Mouse (Mus musculus) ES-CJ7 (cell line): Measurements from ENCODE around the gene Tmem115.

Experiments used
- DNase-seq: peaks from one replicate; pipeline ENCODE4 v3.0.0; 2011; ENCODE audit warnings: low read depth, low spot score

Gene Tmem115

DNA sequence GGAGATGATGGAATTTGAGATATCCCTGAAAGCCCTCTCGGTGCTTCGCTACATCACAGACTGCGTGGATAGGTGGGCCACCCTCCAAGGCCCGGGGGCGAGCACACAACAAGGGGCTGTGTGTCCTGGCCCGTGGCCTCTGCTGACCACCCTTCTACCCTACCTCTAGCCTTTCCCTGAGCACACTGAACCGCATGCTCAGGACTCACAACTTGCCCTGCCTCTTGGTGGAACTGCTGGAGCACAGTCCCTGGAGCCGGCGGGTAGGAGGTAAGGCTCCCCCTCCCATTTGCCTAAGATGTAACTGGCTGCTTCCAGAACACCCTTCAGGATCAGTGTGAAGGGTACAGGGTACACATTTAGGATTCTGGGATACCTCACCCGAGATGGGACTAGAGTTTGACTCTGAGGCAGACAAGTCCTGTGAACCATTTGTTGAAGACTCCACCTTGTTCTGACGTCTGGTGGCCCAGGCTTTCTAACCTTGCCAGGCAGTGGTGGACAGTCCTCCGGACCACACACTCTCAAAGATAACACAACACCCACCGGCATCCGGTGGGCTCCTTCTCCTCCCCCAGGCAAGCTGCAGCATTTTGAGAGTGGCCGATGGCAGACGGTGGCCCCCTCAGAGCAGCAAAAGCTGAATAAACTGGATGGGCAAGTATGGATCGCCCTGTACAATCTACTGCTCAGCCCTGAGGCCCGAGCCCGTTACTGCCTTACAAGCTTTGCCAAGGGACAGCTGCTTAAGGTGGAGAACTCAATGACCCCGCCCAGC, 15.7 kb downstream of the Tmem115 start:
- DNase-seq: no peak

DNA sequence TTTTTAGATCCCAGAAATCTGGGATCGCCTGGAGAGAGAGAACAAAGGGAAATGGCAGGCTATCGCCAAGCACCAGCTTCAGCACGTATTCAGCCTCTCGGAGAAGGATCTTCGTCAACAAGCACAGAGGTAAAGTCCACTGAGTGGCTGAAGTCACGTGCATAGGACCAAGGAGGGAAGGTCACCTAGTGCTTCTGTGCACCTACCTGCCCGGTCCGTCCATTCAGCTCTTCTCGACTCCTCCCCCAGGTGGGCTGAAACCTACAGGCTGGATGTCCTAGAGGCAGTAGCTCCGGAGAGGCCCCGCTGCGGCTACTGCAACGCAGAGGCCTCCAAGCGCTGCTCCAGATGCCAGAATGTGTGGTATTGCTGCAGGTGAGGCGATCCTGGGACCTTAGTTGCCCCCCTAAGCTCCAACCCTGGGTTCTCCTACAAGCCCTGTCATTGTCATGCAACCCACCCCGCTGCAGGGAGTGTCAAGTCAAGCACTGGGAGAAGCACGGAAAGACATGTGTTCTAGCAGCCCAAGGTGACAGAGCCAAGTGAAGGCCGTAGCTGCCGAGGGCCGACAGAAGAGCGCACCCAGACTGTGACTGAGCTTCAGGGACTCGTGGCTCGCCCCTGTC, 16.9 kb downstream of the Tmem115 start:
- peak; percentile 64 for DNase-seq

DNA sequence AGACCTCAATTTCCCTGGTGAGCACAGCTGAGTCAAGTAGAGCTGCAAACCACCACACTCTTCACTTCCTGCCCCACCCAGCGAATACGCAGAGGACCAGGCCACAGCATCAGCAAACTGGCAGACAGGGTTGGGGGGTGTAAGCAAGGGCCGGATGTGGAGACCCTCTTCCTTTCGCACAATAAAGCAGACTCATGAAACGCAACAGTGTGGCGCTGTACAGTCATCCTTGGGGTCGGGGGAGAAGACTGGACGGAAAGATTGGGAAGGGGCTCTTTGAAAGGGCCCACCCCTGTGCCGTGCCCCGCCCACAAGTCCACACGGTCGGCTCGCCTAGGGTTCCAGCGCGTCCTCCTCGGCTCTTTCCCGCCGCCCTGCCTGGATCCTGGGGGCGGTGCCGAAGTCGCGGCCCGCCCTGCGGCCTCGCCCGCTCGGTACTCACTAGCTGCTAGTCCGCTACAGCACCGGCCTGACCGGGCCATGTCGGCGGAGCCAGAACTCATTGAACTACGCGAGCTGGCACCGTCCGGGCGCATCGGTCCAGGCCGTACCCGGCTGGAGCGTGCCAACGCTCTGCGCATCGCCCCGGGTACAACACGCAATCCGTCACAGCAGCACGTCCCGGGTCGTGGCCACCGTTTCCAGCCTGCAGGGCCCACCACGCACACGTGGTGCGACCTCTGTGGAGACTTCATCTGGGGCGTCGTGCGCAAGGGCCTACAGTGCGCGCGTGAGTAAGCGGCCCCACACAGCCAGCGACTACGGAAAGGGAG, 17.6 kb downstream of the Tmem115 start, which contains the start of gene Rassf1:
Gene Rassf1, plus strand, starts transcription at position 439 of the 773 bp plus-strand sequence.
- DNase-seq: no peak

DNA sequence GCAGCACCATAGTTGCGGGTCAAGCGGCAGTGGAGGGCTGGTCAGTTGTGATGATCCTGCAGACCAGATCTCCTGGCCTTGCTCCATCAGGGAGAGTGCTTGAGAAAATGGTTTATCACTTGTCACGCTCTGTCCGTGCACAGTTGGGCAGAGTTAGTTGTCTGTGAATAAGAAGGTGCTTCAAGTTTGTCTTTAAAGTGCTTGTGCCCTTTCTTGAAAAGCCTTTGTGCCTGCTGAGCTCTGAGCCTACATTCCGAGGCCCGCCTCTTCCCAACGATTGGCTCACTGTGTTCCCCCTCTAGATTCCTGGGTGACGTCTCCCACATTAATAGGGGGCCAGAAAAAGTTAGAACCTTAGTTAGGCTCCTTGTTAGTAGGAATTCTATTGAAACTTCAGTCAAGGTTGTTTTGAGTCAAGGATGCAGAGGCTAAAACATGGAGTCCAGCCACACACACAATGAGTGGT, 18.2 kb downstream of the Tmem115 start:
- DNase-seq: no peak

DNA sequence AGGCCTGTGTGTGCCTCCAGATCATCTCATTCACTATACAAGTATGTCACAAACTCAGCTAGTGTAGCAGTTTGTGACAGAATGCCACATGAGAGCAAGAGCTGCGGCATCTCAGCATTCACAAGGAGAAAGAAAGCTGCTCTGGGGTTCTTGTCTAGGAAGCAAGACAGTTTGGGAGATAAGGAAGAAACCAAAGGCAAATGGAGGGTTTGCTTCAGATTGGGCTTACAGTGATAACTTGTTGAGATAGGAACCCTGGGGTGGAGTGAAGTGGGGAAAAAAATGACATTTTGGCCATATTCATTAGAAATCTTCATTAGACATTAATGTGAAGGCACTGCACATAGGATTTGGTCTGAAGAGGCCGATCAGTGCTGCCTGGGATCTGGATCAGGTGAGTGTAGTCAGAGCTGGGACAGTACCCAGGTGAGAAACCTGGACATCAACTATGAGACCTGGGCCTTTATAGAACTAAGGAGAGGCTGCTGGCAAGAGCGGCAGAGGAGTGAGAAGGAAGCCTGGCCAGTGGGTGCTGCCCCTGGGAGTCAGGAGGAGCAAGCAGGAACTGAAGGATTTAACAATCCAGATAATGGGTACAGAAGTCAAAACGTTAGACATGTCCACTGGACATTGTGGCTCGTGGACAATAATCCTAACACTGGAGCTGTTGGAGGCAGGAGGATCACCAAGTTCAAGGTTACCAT, 19.1 kb downstream of the Tmem115 start:
- no peak for DNase-seq

GRCm38 (mm10) chr9:107553541-107554318, 20.0 kb downstream of the Tmem115 start:
- DNase-seq: no peak

DNA sequence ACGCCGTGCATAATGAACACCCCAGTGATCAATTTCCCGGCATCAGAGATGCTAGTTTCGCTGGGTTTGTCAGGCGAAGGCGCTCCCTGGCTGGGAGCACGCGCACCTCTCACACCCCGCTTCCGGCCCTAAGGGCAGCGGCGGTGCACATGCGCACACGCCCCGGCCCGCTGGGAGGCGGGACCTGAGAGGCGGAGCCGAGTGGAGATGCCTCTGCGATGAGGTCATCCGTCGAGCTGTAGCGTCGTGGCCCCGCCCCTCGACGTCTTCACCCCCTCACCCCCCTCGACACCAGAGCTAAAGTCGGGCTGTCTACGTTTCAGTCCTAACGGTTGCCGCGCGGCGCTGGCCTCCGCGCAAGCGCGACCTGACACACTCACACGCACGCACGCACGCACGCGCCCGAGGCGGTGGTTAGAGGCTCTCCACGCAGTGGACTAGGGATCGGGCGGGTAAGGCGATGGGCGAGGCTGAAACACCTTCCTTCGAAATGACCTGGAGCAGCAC, 20.6 kb downstream of the Tmem115 start:
- peak; percentile 99 for DNase-seq

GRCm38 (mm10) chr9:107555031-107555457, 21.3 kb downstream of the Tmem115 start:
- DNase-seq: peak; percentile 65

DNA sequence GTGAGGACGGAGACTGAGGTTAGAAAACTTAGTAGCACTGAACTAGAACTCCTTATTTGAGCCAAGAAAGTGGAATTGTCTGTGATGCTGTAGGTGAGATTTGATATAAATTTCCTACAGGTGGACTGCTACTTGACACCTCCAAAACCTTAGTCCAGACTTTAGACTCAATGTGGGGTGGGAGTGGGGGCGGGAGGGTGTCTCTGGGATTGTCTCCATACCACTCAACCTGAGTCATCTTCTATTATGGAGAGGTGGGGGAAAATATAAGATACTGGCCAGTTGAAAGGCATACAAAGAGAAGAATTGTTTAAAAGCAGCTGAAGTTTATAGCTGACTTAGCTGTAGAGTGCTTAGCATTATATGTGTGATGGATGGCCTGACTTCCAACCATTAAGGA, 22.0 kb downstream of the Tmem115 start:
- DNase-seq: no peak

DNA sequence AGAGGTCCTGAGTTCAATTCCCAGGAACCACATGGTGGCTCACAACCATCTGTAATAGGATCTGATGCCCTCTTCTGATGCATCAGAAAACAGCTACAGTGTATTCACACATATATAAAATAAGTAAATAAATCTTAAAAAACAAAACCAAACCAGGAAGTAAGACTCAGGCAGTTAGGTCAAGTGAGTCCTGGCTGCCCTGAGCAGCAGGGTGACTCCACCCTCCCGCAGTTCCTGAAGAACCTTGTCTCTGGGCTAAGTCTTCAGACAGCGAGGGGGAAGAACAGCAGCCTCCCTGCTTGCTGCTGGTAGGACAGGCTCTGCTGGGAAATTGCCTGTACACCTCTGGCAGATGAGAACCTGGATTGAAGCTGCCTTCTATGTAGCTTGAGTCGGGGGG, 22.6 kb downstream of the Tmem115 start:
- no peak for DNase-seq

GRCm38 (mm10) chr9:107563029-107563581, 29.4 kb downstream of the Tmem115 start, which contains the start of gene Tusc2:
Tusc2 (plus strand) TSS chr9:107563255.
- DNase-seq: peak; percentile 93

- DNase-seq: peak; percentile 48
Measured at GRCm38 (mm10) chr9:107565556-107565955, 31.8 kb downstream of the Tmem115 start.

- DNase-seq: peak; percentile 70
Measured at GRCm38 (mm10) chr9:107566041-107566709, 32.4 kb downstream of the Tmem115 start.

DNA sequence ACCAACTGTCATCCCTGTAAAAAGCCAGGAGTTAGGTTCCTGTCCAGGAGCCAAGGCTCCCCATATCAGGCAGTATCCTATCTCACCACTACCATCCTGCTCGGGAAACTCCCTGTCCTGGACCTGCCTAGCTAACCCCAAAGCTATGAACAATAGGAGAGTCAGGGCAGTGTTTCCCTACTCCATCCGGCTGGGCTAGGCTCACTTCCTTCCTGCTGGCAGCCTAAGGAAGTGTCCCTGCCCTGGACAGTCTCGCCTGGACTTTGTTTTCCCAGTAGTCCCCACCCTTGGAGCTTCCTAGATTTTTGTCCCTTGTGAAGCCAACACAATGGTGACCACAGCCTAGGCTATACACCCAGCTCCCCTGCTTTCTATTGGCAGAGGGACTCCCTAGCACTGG, 33.1 kb downstream of the Tmem115 start:
- no peak for DNase-seq

GRCm38 (mm10) chr9:107567702-107568319, 34.1 kb downstream of the Tmem115 start, which contains the start of gene Hyal2:
Hyal2 (plus strand) TSS chr9:107567945.
- no peak for DNase-seq

- DNase-seq: peak; percentile 87
Measured at GRCm38 (mm10) chr9:107568331-107569261, 34.9 kb downstream of the Tmem115 start.

- DNase-seq: peak; percentile 54
Measured at GRCm38 (mm10) chr9:107569270-107569669, 35.5 kb downstream of the Tmem115 start.

DNA sequence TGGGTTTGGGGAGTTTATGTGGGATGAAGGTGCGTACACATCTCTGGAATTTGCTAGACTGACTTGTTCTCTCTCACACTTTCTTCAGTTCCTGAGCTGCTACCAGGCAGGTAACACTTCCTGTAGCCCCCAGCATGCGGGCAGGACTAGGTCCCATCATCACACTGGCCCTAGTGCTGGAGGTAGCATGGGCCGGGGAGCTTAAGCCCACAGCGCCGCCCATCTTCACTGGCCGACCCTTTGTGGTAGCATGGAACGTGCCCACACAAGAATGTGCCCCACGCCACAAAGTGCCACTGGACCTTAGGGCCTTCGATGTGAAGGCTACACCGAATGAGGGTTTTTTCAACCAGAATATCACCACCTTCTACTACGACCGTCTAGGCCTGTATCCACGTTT, 36.3 kb downstream of the Tmem115 start:
- no peak for DNase-seq
